Mouse (Mus musculus) CD4-positive helper T cell, adult 2 months (primary cell): ENCODE results near the gene Bsn.

Source experiments
- DNase-seq: peaks from one replicate; pipeline ENCODE4 v3.0.0-alpha.2; 2012; ENCODE audit warnings: low read depth, missing footprints, low spot score

Gene Bsn

DNA sequence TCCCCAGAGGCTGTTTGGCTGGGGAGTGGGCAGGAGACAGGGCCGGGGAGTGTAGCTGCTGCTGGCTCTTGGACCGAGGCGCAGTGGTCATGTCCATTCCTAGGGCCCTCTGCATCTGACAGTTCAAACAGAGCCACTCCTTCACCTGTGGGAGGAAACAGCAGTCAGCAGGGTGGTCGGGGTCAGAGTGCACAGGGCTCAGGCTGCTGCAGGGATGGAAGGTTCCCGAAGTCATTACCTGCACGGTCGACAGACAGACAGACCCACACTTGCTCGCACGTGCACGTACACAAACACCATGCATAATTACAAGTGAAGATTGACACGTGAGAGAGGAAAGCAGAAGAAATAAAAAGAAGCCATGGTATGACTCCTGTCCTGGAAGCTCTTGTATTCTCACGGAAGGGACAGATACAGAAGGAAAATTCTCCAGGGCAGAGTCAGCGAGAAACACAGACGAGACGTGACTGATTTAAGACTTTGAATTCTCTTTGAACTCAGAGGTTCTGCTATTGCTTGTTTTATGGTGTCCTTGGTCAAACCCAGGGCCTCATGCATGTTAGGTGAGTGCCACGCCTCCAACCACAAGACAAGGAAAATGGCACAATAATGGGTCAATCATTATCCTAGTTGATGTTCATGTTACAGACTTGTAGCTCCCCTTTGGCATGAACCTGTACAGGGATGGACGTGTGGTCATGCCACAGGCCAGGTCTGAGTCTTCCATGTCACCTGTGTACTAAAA is 63.6 kb downstream of the Bsn start:
- DNase-seq: no peak

DNA sequence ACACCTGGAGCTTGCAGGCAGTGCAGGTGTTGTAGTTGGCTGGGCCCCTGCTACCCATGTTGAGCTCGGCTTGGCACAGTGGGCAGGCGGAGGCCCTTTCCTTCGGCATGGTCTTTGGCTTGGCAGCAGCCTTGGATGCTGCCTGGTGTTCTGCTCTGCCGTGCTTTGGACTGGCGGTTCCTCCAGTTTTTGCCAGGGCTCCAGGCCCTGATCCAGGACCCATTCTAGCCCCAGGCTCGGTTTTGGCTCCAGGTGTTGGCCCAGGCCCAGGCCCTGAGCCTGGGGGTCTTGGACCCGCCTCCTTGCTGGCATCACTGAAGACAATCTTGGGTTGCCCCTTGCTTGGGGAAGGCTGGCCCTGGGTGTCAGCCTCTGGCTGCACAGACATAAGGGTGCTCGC is 64.5 kb downstream of the Bsn start:
- no peak for DNase-seq

DNA sequence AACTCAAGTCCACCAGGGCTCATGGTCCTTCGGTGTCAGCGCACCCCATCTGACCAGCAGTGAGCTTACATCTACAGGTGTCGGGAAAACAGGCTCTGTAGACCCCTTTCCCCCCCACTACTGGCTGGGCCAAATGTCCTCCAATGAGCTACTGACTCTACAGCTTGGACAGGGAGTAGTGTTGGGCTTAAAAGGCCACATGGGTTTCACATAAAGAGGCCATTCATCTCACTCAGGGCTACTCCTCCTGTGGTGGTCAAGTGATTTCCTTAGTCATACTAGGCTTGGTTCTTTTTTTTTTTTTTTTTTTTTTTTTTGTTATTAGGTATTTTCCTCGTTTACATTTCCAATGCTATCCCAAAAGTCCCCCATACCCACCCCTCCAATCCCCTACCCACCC is 66.3 kb downstream of the Bsn start:
- DNase-seq: no peak

DNA sequence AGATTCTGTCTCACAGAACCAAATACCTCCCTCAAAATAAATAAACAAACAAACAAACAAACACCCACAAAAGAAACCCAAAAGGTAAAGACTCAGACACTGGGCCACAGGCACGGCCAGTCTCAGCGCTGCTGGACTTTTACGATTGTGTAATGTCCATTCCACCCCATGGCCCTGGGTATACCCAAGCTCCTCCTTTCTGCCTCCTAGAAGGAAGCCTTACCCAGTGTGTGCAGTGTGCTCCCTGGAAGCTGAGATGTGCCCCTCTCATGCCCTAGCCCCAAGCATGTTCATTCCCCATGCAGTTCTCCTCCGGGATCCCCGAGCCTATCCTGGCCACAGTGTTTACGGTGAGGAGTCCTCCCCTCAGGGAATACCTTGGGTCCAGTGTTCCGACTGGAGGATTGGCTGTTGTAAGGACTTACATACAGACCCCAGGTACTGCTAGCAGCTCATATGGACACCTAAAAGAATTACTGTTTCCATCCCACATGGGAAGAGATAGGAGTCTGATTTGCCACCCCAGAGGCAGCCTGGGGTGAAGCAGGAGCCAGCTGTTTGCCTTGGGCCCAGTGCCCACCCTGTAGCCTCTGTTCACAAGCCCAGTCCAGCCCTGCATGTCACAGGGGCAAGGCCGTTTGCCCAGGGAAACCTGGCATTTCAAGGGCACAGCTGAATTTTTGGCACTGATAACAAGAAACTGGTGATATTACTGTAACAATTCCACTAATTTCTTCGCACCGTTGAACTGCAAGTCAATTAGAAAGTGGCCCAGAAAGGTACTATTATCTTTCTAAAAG is 68.8 kb downstream of the Bsn start:
- DNase-seq: no peak

DNA sequence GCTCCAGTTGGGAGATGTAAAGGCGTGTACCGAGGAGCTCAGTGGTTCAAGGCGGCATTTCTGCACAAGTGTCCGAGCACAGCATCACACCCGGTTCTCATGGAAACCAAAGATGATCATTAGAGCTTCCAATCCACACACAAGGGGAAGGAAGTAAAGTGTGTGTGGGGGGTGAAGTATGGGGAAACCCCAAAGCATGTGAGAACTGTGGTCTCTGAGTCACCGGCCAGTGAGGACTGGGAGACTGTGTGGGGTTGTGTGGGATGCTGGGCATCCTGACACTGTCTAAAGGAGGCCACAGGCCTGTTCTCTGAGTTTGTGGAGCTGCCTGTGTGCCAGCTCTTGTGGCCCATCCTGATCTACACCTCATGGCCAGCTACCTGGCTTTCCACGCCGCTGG is 69.5 kb downstream of the Bsn start:
- DNase-seq: peak; percentile 44

DNA sequence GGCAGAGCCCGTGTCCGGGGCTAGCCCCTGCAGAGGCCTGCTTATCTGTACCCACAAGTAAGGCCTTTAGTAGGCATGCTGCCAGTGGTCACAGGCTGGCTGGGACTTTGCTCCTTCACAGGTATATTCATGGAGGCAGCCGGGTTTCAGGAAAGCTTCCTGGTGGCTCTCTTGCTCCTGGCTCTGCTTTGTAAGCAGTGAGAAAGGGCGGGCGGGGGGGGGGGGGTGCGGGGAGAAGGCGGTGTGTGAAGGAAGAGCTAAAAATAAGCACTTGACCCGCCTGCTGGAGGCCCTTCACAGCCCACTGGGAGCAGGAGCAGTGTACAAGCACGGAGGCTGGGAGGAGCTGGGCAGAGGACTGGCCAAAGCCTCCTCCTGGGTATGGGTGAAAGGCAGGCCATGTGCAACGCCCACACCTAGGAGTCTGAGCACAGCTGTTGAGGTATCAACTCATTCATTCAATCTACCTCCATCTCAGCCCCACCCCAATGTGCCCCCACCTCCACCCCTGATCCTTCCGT is 70.2 kb downstream of the Bsn start:
- DNase-seq: no peak

DNA sequence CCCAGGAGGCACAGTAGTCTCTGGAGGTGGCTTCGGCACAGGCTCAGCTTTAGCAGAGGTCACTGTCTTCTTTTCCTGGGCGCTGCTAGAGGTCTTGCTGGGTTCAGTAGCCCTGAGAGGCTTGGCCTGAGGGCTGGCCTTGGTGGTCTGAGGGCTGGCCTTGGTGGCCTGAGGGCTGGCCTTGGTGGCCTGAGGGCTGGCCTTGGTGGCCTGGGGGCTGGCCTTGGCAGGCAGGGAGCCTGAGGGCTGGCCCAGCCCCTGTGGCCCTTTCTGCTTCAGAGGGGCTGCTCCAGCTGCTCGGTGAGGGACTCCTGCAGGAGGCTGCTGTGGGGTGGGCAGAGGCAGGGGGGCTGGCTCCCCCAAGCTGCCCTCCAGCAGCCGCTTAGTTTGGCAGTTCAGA is 73.0 kb downstream of the Bsn start:
- DNase-seq: no peak

DNA sequence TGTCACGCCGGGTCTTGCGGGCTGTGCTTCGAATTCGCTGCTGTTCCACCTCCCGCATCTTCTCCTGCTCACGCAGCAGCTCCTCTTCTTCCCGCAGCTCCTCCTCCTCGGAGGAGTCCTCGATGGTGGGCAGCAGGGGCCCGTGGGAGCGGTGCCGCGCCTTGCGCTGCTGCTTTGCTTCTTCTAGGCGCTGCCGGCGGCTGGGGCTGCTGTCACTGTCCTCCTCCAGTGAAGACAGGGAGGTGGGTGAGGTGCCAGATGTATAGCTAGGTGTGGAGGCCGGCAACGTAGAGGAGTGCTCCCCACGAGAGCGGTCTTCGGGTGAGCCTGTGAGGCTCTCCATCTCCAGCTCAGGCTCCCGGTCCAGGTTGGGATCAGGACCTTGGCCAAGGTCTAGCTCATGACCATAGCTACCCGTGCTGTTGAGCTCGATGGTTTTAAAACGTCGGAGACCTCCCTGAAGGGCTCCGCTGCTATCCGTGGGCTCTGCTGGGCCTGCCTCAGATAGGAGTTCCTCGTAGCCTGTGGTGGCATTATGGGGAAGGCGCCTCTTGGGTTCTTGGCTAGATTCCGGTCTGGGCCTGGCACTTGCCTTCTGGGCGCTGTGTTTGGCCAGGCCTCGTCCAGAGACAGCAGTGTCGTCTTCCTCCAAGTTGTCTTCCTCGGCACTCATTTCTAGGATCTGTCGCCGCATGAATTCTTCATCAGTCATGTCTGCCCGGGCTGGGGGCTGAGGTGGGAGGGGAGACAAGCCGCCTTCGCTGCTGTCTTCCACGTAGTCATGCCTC is 74.7 kb downstream of the Bsn start:
- DNase-seq: no peak

DNA sequence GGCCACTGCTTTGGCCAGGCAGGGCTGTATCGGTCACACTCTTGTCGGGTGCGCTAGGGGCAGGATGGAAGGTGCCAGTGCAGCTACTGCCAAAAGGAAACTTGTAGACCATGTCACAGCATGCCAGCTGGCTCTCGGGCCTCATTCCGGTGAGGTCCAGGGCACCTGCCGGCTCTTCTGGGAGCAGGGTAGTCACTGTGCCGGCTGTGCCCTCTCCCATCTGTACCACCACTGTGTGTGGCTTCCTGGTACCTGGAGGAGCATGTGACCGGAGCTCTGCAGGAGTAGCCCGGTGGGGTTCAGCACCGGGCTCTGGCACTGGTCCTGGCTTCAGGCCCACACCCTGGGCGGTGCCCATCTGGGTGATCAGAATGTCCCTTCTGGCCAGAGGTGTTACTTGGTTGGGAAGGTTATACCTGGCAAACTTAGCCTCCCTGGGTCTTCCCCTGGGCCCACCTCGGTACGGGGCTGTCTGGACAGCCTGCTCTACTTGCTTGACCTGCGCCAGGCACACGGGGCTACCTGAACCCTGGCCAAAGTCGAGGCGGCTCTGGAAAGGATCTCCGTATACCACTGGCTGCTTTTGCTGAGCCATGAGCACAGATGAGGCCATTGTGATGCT is 77.4 kb downstream of the Bsn start:
- DNase-seq: no peak

DNA sequence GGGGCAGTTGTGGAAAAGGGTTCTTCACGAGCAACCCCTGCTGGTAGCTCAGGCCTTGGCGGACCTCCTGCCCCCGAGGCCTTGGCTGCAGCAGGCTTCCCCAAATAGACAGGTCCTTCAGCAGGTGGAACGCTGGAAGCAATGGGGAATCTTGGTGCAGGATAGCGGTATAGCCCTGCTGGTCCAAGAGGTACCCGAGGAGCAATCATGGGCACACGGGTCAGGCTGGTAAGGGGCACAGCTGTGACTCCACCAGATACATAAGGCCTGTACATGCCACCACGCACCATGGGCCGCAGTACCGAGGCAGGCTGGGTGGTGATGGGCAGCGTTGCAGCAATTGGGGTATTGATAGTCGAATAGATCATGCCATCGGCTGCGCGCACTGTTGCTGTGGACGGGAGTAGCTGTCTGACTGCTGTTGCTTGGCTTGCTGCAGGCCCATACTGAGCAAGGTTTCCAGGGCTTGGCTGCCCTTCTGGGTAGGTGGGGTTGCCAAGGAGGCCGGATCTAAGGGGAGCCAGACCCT is 78.5 kb downstream of the Bsn start:
- no peak for DNase-seq

DNA sequence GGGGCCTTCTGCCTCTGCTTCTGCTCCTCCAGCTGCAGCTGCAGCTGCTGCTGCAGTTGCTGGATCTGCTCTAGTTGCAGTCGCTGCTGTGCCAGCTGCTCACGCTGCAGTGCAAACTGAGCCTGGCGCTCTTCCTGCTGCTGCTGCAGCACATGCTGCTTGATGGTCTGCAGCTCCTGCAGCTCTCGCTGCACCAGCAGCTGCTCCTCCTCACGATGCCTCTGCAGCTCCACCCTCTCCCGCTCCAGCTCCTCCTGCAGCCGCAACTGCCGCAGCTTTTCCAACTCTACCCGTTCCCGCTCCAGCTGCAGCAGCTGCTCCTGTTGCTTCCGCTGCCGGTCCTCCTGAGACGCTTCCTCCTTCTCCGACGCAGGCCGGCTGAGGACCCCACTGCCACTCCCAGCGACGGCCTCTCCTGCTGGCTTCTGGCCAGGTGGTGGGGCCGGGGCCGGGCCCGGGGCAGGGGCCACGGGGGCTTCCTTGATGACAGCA is 79.0 kb downstream of the Bsn start:
- peak; percentile 34 for DNase-seq

DNA sequence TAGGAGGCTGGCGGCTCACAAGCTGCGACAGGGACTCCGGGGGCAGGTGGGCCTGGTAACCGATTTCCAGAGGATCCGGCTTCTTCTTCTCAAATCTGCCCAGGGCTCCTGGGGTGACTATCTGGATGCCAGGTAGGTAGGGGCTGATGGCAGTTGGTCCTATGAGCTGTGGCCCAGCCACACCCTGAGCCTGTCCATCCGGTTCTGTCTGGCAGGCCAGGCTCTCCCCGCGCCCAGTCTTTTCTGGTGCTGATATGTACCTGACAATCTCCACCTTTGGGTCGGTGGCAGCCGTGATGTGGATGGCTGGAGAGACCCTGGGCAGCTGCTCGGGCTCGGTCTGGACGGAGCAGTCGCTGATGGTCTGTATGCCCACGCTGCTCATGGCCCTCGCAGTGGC is 80.0 kb downstream of the Bsn start:
- no peak for DNase-seq

DNA sequence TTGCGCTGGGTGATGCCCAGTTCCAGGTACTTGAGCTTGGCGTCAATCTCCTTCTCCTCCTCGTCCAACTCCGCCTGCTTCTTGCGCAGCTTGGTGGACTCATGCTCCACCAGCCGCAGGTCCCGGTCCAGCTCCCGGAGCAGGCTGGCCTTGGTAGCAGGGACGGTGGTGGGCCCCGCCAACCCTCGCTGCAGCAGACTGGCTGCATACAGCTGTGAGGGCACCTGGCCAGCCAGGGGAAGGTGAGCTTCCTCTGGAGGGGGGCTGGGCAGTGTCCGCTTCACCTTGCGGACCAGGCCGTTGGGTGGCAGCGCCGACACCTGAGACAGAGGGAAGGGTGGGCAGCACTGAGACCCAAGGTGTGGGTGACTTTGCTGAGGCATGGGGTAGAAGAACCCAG is 82.3 kb downstream of the Bsn start:
- no peak for DNase-seq

DNA sequence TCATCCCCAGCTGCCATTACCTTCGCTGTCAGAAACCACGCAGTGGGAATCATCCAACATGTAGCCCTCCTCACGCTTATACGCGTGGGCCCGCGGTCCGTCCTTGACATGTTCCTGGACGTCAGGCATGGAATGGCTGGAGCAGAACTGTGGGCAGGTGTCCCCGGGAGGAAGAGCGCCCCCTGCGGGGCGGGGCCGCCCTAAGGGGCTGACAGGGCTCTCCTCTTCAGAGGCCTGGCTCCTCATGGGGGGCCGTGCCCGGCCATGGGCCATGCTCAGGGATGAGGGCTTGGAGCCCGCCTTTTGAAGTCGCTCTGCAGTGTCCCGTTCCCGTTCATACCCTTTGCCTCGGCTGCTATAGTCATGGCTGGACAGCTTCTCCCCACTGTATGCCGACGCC is 84.1 kb downstream of the Bsn start:
- no peak for DNase-seq

DNA sequence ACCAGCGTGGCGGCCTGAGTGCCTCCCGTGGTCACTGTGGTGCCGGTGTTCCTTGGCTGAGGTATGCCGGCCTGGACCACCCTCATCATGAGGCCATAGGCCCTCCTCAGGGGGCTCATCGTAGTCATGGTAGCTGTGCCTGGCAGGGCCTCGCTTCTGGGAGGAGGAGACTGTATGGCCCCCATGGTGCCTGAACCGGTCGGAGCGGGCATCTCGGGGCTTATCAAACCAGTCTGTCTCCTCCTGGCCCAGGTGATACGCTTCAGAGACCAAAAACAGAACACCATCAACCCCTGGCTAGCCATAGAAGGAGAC is 84.7 kb downstream of the Bsn start:
- DNase-seq: no peak

DNA sequence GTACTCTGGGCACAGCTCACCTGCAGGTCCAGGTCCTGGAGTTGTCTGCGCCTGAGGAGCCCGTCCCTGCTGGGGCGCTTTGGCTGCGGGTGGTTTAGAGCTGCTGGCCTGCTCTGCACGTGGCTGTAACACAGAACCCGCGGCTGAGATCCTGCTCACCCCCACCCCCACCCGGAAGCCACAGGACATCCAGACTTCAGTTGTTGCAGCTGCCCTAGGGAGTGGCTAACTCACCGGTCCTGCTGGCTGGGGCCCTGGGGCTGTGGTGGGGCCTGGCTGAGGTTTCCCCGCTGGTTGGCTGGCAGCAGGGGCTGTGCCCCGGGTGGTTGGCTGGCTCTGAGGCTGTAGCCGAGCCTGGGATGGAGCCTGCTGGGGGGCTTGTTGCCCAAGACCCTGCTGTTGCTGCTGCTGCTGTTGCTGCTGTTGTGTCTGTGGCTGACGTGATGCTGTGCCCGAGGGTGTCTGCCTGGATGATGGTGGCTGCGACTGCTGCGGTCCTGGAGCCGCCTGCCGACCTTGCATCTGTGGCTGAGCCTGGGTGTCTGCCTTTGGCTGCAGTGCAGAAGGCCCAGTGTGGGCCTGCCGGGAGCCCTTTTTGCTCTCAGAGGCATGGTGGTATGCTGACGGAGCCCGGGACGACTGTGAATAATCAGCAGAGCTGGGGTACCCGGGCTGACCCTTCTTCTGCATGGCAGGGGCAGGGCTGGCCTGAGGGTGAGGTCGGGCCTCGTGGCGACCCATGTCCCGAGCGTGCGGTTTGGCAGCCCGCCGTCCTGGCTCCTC is 85.2 kb downstream of the Bsn start:
- peak; percentile 41 for DNase-seq

DNA sequence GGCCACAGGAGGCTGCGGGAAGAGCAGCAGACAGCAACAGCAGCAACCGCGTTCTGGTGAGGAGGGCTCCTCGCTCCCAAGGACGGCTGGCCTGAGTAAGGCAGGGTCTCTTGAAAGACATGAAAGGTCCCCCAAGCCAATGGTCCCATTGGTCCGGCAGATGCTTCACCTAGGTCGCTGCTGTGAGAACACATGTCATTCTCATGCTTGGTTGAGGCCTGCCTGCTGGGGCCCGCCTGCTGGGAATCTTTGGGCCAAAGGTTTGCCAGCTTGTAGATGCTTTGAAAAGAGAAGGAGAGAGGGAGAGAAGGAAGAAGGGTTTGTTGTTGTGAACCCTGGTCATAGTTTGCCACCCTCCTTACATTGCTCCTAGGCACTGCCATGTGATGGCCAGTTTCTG is 90.6 kb downstream of the Bsn start:
- no peak for DNase-seq

DNA sequence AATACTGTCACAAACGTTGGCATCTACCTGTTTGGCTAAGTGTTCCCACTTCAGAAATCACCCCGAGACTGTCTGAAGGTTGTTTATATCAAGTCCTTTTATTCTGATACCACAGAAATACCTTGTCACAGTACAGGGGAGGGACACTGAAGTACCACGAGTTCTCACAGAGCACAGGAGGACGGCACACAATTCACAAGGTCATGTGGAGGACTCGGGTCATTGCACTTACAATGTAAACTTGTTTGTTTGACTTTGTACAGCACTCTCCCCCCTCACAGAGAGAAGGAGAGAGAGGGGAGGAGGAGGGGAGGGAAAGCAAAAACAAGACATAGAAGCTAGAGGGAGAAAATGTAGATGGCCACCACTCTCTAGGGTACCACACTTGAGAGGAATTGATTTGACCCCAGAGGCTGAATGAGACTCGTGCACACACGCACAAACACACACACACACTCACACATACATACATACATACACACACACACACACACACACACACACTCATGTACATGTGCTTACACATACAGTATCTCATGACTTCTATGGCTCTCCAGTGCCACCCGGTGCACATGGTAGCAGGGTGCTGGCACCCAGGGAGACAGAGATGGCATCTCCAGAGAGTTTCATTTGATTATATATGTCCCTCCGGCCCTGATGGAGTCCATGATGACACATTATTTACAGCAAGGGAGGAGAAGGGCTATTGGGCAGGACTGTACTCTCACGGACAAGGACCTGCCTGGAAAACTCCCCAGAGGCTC is 94.1 kb downstream of the Bsn start:
- no peak for DNase-seq

DNA sequence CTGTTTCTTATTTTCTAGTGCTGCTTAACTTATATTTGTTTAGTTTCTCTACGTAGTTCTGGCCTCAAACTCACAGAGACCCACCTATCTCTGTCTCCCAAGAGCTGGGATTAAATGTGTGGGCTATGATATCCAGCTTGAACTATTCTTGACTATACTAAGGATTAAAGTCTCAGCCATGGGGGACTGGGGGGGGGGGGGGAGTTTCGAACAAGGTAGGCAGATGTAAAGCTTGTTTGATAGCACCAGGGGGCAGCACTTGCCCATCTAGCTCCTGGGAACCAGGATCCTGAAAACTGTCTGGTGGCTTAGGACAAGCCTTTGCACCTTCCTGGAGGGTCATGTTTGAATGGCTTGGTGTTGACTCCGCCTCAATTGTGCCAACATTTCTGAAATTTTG is 94.7 kb downstream of the Bsn start:
- peak; percentile 76 for DNase-seq

DNA sequence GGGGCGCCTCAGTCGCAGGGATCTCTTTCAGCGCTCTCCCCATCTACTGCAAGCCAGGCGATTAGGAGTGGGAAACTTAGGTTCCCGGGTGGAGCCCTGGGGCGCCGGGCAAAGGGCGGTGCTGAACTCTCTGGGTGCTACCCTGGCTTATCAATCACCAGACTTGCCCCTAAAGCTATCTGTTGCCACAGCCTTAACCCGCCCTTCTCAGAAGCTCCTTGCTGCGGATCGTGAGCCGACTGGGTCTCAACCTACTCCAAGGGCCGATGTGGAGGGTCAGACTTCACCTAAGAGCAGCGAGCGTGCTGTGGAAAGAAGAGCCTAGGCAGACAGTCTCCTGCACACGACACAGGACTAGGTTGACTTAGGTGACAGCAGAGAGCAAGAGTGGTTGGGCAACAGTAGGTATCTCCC is 95.2 kb downstream of the Bsn start:
- DNase-seq: peak; percentile 42
